Comparison of ENCODE assay signal across 8 mouse cellular contexts in genomic region chr13:52658477-52658876, GRCm38 (mm10).
DNase-seq lines count a peak whose midpoint lies in the region; ATAC-seq lines count a peak whose summit lies in the region.

No protein-coding gene starts in this region.

- peak; percentile 32 for ATAC-seq in CD4-positive, CD25-positive, alpha-beta regulatory T cell, adult 4 months

- 4% methylated on average over 8 of the region's 8 CpGs for WGBS in large intestine, adult 2 months

- peak; percentile 58 for DNase-seq in T-cell, adult 2 months (ENCODE audit: low spot score)
- peak; percentile 35 to 57 for DNase-seq in cerebellum, postnatal 36 days
- peak; percentile 11 for DNase-seq in gastrocnemius, postnatal 25 days
- peak; percentile 38 for DNase-seq in large intestine, adult 2 months (ENCODE audit: low read depth, low spot score)
- peak; percentile 74 for DNase-seq in lung, postnatal 14 days
- peak; percentile 39 for DNase-seq in retina, postnatal 7 days (ENCODE audit: low read depth, low spot score)
- DNase-seq in thymus, postnatal 4 days: peak; percentile 79

Comparison
In these comparisons a context has a peak if more than half of its experiments do, and no peak if none do; other contexts are left out.
1. Peak in every context shown above with its lines: DNase-seq and ATAC-seq.
2. DNase-seq: peak in every context shown above with its lines; median percentile 79 in thymus, postnatal 4 days; 74 in lung, postnatal 14 days; 58 in T-cell, adult 2 months; 46 in cerebellum, postnatal 36 days; 39 in retina, postnatal 7 days; 38 in large intestine, adult 2 months; 11 in gastrocnemius, postnatal 25 days.